Mouse (Mus musculus): ENCODE measurements around the gene 9930111J21Rik2. TPM values are rescaled to one million over a fixed set of nuclear protein-coding genes. Genes with fewer than 3 reads are reported as not detected.
A peak's percentile ranks its signal among the peaks of the same experiment; 100 is the strongest.
"Not testable (repeated sequence)": the region's sequence is repeated elsewhere in the genome, so short reads cannot be mapped to it uniquely, and the experiment has no call there.

Gene 9930111J21Rik2
- polyA plus RNA-seq, 1 experiment from 2014 or later, result 1.1 TPM

GRCm38 (mm10) chr11:49086858-49087361, 35.9 kb upstream of the 9930111J21Rik2 start:
- peaks cover 9% of the 10 kb centered on the region for H3K4me1 ChIP-seq (replicated peaks)
- no peak overlapping the region for H3K9ac ChIP-seq
- H3K27ac ChIP-seq, result no peak overlapping the region
- 0 out of 2 replicates have a peak overlapping the region, but pooled peaks have one; percentile 12 for H3K4me2 ChIP-seq (replicated peaks)
- H3K36me3 ChIP-seq, result no peaks in the 10 kb centered on the region
- H3K27me3 ChIP-seq (replicated peaks), result no peaks in the 10 kb centered on the region
- ATAC-seq, result no peak
- no peaks in the 10 kb centered on the region for H3K9me3 ChIP-seq
- no peak overlapping the region for H3K4me3 ChIP-seq (replicated peaks)
- 67% methylated on average over 6 of the region's 6 CpGs for WGBS

GRCm38 (mm10) chr11:49084875-49085274, 33.8 kb upstream of the 9930111J21Rik2 start:
- no peak for ATAC-seq
- Histone ChIP-seq H3K9ac (no peak overlapping the region), H3K9me3 (no peaks in the 10 kb centered on the region), H3K4me1 (replicated peaks) (peaks cover 7% of the 10 kb centered on the region), H3K36me3 (no peaks in the 10 kb centered on the region), H3K4me3 (replicated peaks) (no peak overlapping the region), H3K27me3 (replicated peaks) (no peaks in the 10 kb centered on the region), H3K27ac (no peak overlapping the region), H3K4me2 (replicated peaks) (no peak overlapping the region)
- WGBS, result 38% methylated on average over 3 of the region's 3 CpGs

- Histone ChIP-seq H3K4me3 (replicated peaks) (no peak overlapping the region), H3K27ac (no peak overlapping the region), H3K9me3 (no peaks in the 10 kb centered on the region), H3K27me3 (replicated peaks) (no peaks in the 10 kb centered on the region), H3K4me2 (replicated peaks) (no peak overlapping the region), H3K4me1 (replicated peaks) (peaks cover 7% of the 10 kb centered on the region), H3K9ac (no peak overlapping the region), H3K36me3 (no peaks in the 10 kb centered on the region)
- no peak for ATAC-seq
- WGBS, result 76% methylated on average over 1 of the region's 1 CpGs
Observed at GRCm38 (mm10) chr11:49084385-49084784, 33.3 kb upstream of the 9930111J21Rik2 start.

- Histone ChIP-seq H3K9ac (no peak overlapping the region), H3K9me3 (no peaks in the 10 kb centered on the region), H3K36me3 (no peaks in the 10 kb centered on the region), H3K4me1 (replicated peaks) (peaks cover 7% of the 10 kb centered on the region), H3K4me2 (replicated peaks) (no peak overlapping the region), H3K27me3 (replicated peaks) (no peaks in the 10 kb centered on the region), H3K4me3 (replicated peaks) (no peak overlapping the region), H3K27ac (no peak overlapping the region)
- no peak for ATAC-seq
- WGBS, result 79% methylated on average over 3 of the region's 3 CpGs
Observed at GRCm38 (mm10) chr11:49083808-49084207, 32.8 kb upstream of the 9930111J21Rik2 start.

- Histone ChIP-seq H3K9ac (no peak overlapping the region), H3K36me3 (no peaks in the 10 kb centered on the region), H3K27ac (no peak overlapping the region), H3K4me1 (replicated peaks) (peaks cover 4% of the 10 kb centered on the region), H3K4me2 (replicated peaks) (no peak overlapping the region), H3K4me3 (replicated peaks) (no peak overlapping the region), H3K9me3 (no peaks in the 10 kb centered on the region), H3K27me3 (replicated peaks) (no peaks in the 10 kb centered on the region)
- ATAC-seq, result no peak
- 89% methylated on average over 1 of the region's 1 CpGs for WGBS
Observed at GRCm38 (mm10) chr11:49083146-49083545, 32.1 kb upstream of the 9930111J21Rik2 start.

- Histone ChIP-seq H3K4me1 (replicated peaks) (no peaks in the 10 kb centered on the region), H3K4me3 (replicated peaks) (no peak overlapping the region), H3K27ac (no peak overlapping the region), H3K36me3 (no peaks in the 10 kb centered on the region), H3K27me3 (replicated peaks) (no peaks in the 10 kb centered on the region), H3K4me2 (replicated peaks) (no peak overlapping the region), H3K9me3 (no peaks in the 10 kb centered on the region), H3K9ac (no peak overlapping the region)
- no peak for ATAC-seq
- 69% methylated on average over 3 of the region's 3 CpGs for WGBS
Observed at GRCm38 (mm10) chr11:49081886-49082285, 30.8 kb upstream of the 9930111J21Rik2 start.

- no peak overlapping the region for H3K27ac ChIP-seq
Observed at GRCm38 (mm10) chr11:49081356-49081755, 30.3 kb upstream of the 9930111J21Rik2 start.

GRCm38 (mm10) chr11:49080636-49081035, 29.6 kb upstream of the 9930111J21Rik2 start:
- Histone ChIP-seq H3K27ac (no peak overlapping the region), H3K4me2 (replicated peaks) (no peak overlapping the region), H3K36me3 (no peaks in the 10 kb centered on the region), H3K9me3 (no peaks in the 10 kb centered on the region), H3K27me3 (replicated peaks) (no peaks in the 10 kb centered on the region), H3K4me3 (replicated peaks) (no peak overlapping the region), H3K9ac (no peak overlapping the region), H3K4me1 (replicated peaks) (no peaks in the 10 kb centered on the region)
- no peak for ATAC-seq
- WGBS, result 76% methylated on average over 1 of the region's 1 CpGs

More at GRCm38 (mm10) chr11:49081356-49081755, 30.3 kb upstream of the 9930111J21Rik2 start:
- ATAC-seq, result no peak
- Histone ChIP-seq H3K36me3 (no peaks in the 10 kb centered on the region), H3K27me3 (replicated peaks) (no peaks in the 10 kb centered on the region), H3K4me1 (replicated peaks) (no peaks in the 10 kb centered on the region), H3K9ac (no peak overlapping the region), H3K4me2 (replicated peaks) (no peak overlapping the region), H3K4me3 (replicated peaks) (no peak overlapping the region), H3K9me3 (no peaks in the 10 kb centered on the region)
- 71% methylated on average over 4 of the region's 4 CpGs for WGBS

GRCm38 (mm10) chr11:49078719-49079118, 27.7 kb upstream of the 9930111J21Rik2 start:
- H3K36me3 ChIP-seq, result no peaks in the 10 kb centered on the region
- ATAC-seq, result peak; percentile 66
- no peak overlapping the region for H3K4me3 ChIP-seq (replicated peaks)
- no peaks in the 10 kb centered on the region for H3K4me1 ChIP-seq (replicated peaks)
- H3K27me3 ChIP-seq (replicated peaks), result no peaks in the 10 kb centered on the region
- H3K9ac ChIP-seq, result no peak overlapping the region
- WGBS, result 47% methylated on average over 3 of the region's 3 CpGs
- no peak overlapping the region for H3K27ac ChIP-seq
- no peaks in the 10 kb centered on the region for H3K9me3 ChIP-seq
- no peak overlapping the region for H3K4me2 ChIP-seq (replicated peaks)

- no peak for ATAC-seq
- Histone ChIP-seq H3K4me2 (replicated peaks) (no peak overlapping the region), H3K4me1 (replicated peaks) (no peaks in the 10 kb centered on the region), H3K4me3 (replicated peaks) (no peak overlapping the region), H3K27me3 (replicated peaks) (no peaks in the 10 kb centered on the region), H3K9ac (no peak overlapping the region), H3K9me3 (no peaks in the 10 kb centered on the region), H3K36me3 (no peaks in the 10 kb centered on the region), H3K27ac (no peak overlapping the region)
- 71% methylated on average over 1 of the region's 1 CpGs for WGBS
Observed at GRCm38 (mm10) chr11:49077012-49077411, 26.0 kb upstream of the 9930111J21Rik2 start.

GRCm38 (mm10) chr11:49076001-49076757, 25.1 kb upstream of the 9930111J21Rik2 start, which contains the start of gene Ifi47:
Gene Ifi47, plus strand, starts transcription at chr11:49076587.
- not testable (repeated sequence) for H3K4me1 ChIP-seq (replicated peaks); H3K4me2 ChIP-seq (replicated peaks); H3K27me3 ChIP-seq (replicated peaks); H3K9me3 ChIP-seq; ATAC-seq; H3K9ac ChIP-seq; H3K36me3 ChIP-seq; H3K4me3 ChIP-seq (replicated peaks)
- 0 out of 2 replicates have a peak within 1 kb of the TSS, but pooled peaks have one; percentile 6 for H3K27ac ChIP-seq
- WGBS, result 66% methylated on average over 6 of the region's 6 CpGs

- H3K4me3 ChIP-seq (replicated peaks), result no peak overlapping the region
- no peaks in the 10 kb centered on the region for H3K9me3 ChIP-seq
- no peak overlapping the region for H3K27ac ChIP-seq
- WGBS, result 90% methylated on average over 1 of the region's 1 CpGs
- H3K4me2 ChIP-seq (replicated peaks), result no peak overlapping the region
- H3K27me3 ChIP-seq (replicated peaks), result no peaks in the 10 kb centered on the region
- no peak for ATAC-seq
- H3K4me1 ChIP-seq (replicated peaks), result no peaks in the 10 kb centered on the region
- no peaks in the 10 kb centered on the region for H3K36me3 ChIP-seq
- no peak overlapping the region for H3K9ac ChIP-seq
Observed at GRCm38 (mm10) chr11:49068358-49068757, 17.3 kb upstream of the 9930111J21Rik2 start.

Data from intestine, embryonic 15.5 days (tissue).